Mouse (Mus musculus): ENCODE results near the gene Car8. TPM values are rescaled to one million over a fixed set of nuclear protein-coding genes. Genes with fewer than 3 reads are reported as not detected.
"Not testable (repeated sequence)": the region's sequence is repeated elsewhere in the genome, so short reads cannot be mapped to it uniquely, and the experiment has no call there.

Gene Car8
- polyA plus RNA-seq, 1 experiment from 2014 or later = 1.2 TPM

GRCm38 (mm10) chr4:8198033-8198432, 40.8 kb downstream of the Car8 start:
- Histone ChIP-seq H3K4me2 (no peak overlapping the region), H3K27ac (no peak overlapping the region), H3K4me1 (no peaks in the 10 kb centered on the region), H3K27me3 (no peaks in the 10 kb centered on the region), H3K4me3 (no peak overlapping the region), H3K9me3 (replicated peaks) (no peaks in the 10 kb centered on the region), H3K36me3 (ENCODE audit: poor library complexity, severe bottlenecking) (no peaks in the 10 kb centered on the region), H3K9ac (no peak overlapping the region)
- peak; percentile 57; the same call in 1 of the 2 replicates for ATAC-seq
- 61% methylated on average over 5 of the region's 5 CpGs for WGBS

- no peak for ATAC-seq
- H3K4me2 ChIP-seq = no peak overlapping the region
- H3K27ac ChIP-seq = no peak overlapping the region
- no peaks in the 10 kb centered on the region for H3K9me3 ChIP-seq (replicated peaks)
- H3K36me3 ChIP-seq (ENCODE audit: poor library complexity, severe bottlenecking) = no peaks in the 10 kb centered on the region
- H3K4me3 ChIP-seq = no peak overlapping the region
- H3K27me3 ChIP-seq = no peaks in the 10 kb centered on the region
- no peak overlapping the region for H3K9ac ChIP-seq
- H3K4me1 ChIP-seq = no peaks in the 10 kb centered on the region
- WGBS = 84% methylated on average over 4 of the region's 4 CpGs
Observed at GRCm38 (mm10) chr4:8190441-8190840, 48.4 kb downstream of the Car8 start.

- peak; percentile 68; the same call in 1 of the 2 replicates for ATAC-seq
- Histone ChIP-seq H3K4me3 (no peak overlapping the region), H3K9me3 (replicated peaks) (no peaks in the 10 kb centered on the region), H3K36me3 (ENCODE audit: poor library complexity, severe bottlenecking) (no peaks in the 10 kb centered on the region), H3K9ac (no peak overlapping the region), H3K4me1 (no peaks in the 10 kb centered on the region), H3K27me3 (no peaks in the 10 kb centered on the region), H3K4me2 (no peak overlapping the region), H3K27ac (no peak overlapping the region)
- 80% methylated on average over 8 of the region's 8 CpGs for WGBS
Observed at GRCm38 (mm10) chr4:8186921-8187687, 51.7 kb downstream of the Car8 start.

- no peaks in the 10 kb centered on the region for H3K4me1 ChIP-seq
- no peak overlapping the region for H3K4me2 ChIP-seq
- WGBS = 87% methylated on average over 4 of the region's 4 CpGs
- no peaks in the 10 kb centered on the region for H3K36me3 ChIP-seq (ENCODE audit: poor library complexity, severe bottlenecking)
- no peak overlapping the region for H3K4me3 ChIP-seq
- no peak overlapping the region for H3K9ac ChIP-seq
- no peak for ATAC-seq
- H3K9me3 ChIP-seq (replicated peaks) = no peaks in the 10 kb centered on the region
- H3K27me3 ChIP-seq = no peaks in the 10 kb centered on the region
- no peak overlapping the region for H3K27ac ChIP-seq
Observed at GRCm38 (mm10) chr4:8180576-8180975, 58.3 kb downstream of the Car8 start.

- Histone ChIP-seq H3K4me3 (no peak overlapping the region), H3K4me1 (no peaks in the 10 kb centered on the region), H3K9ac (no peak overlapping the region), H3K9me3 (replicated peaks) (no peaks in the 10 kb centered on the region), H3K27ac (no peak overlapping the region), H3K4me2 (no peak overlapping the region), H3K27me3 (no peaks in the 10 kb centered on the region), H3K36me3 (ENCODE audit: poor library complexity, severe bottlenecking) (no peaks in the 10 kb centered on the region)
- no peak for ATAC-seq
- whole genome bisulfite sequencing = 82% methylated on average over 6 of the region's 6 CpGs
Observed at GRCm38 (mm10) chr4:8154589-8155198, 84.1 kb downstream of the Car8 start.

- not testable (repeated sequence) for ATAC-seq; H3K9me3 ChIP-seq (replicated peaks)
- WGBS = 91% methylated on average over 5 of the region's 5 CpGs
Observed at GRCm38 (mm10) chr4:8153926-8154325, 84.9 kb downstream of the Car8 start.

GRCm38 (mm10) chr4:8137403-8137802, 101.4 kb downstream of the Car8 start:
- Histone ChIP-seq H3K4me2 (no peak overlapping the region), H3K36me3 (ENCODE audit: poor library complexity, severe bottlenecking) (no peaks in the 10 kb centered on the region), H3K4me3 (no peak overlapping the region), H3K4me1 (no peaks in the 10 kb centered on the region), H3K9me3 (replicated peaks) (no peaks in the 10 kb centered on the region), H3K9ac (no peak overlapping the region), H3K27me3 (no peaks in the 10 kb centered on the region), H3K27ac (no peak overlapping the region)
- ATAC-seq = no peak
- WGBS = 84% methylated on average over 2 of the region's 2 CpGs

More at GRCm38 (mm10) chr4:8153926-8154325, 84.9 kb downstream of the Car8 start:
- H3K36me3 ChIP-seq (ENCODE audit: poor library complexity, severe bottlenecking); H3K4me2 ChIP-seq; H3K27me3 ChIP-seq; H3K27ac ChIP-seq; H3K4me1 ChIP-seq; H3K4me3 ChIP-seq; H3K9ac ChIP-seq: not testable (repeated sequence)

GRCm38 (mm10) chr4:8132024-8132423, 106.8 kb downstream of the Car8 start:
- Histone ChIP-seq H3K36me3 (ENCODE audit: poor library complexity, severe bottlenecking) (no peaks in the 10 kb centered on the region), H3K9ac (no peak overlapping the region), H3K9me3 (replicated peaks) (no peaks in the 10 kb centered on the region), H3K27ac (no peak overlapping the region), H3K4me2 (no peak overlapping the region), H3K27me3 (no peaks in the 10 kb centered on the region), H3K4me1 (no peaks in the 10 kb centered on the region), H3K4me3 (no peak overlapping the region)
- 94% methylated on average over 2 of the region's 2 CpGs for WGBS
- no peak for ATAC-seq

GRCm38 (mm10) chr4:8113558-8113957, 125.3 kb downstream of the Car8 start:
- 81% methylated on average over 3 of the region's 3 CpGs for WGBS
- Histone ChIP-seq H3K4me2 (no peak overlapping the region), H3K27ac (no peak overlapping the region), H3K4me1 (0 out of 2 replicates have a peak, but pooled peaks cover 5% of the 10 kb centered on the region), H3K27me3 (no peaks in the 10 kb centered on the region), H3K4me3 (no peak overlapping the region), H3K9me3 (replicated peaks) (no peaks in the 10 kb centered on the region), H3K9ac (no peak overlapping the region), H3K36me3 (ENCODE audit: poor library complexity, severe bottlenecking) (no peaks in the 10 kb centered on the region)
- no peak for ATAC-seq

GRCm38 (mm10) chr4:8111891-8112290, 127.0 kb downstream of the Car8 start:
- no peak overlapping the region for H3K27ac ChIP-seq
- no peak overlapping the region for H3K9ac ChIP-seq
- no peak overlapping the region for H3K4me3 ChIP-seq
- 95% methylated on average over 3 of the region's 3 CpGs for WGBS
- H3K36me3 ChIP-seq (ENCODE audit: poor library complexity, severe bottlenecking) = no peaks in the 10 kb centered on the region
- no peaks in the 10 kb centered on the region for H3K27me3 ChIP-seq
- no peak overlapping the region for H3K4me2 ChIP-seq
- no peak for ATAC-seq
- 0 out of 2 replicates have a peak, but pooled peaks cover 5% of the 10 kb centered on the region for H3K4me1 ChIP-seq
- H3K9me3 ChIP-seq (replicated peaks) = no peaks in the 10 kb centered on the region

- H3K27ac ChIP-seq = no peak overlapping the region
- H3K36me3 ChIP-seq (ENCODE audit: poor library complexity, severe bottlenecking) = no peaks in the 10 kb centered on the region
- peak overlapping the region; percentile 18; the same call in 1 of the 2 replicates for H3K4me3 ChIP-seq
- WGBS = 16% methylated on average over 16 of the region's 16 CpGs
- no peaks in the 10 kb centered on the region for H3K9me3 ChIP-seq (replicated peaks)
- peak overlapping the region; percentile 54 for H3K4me2 ChIP-seq
- H3K27me3 ChIP-seq = no peaks in the 10 kb centered on the region
- 0 out of 2 replicates have a peak, but pooled peaks cover 5% of the 10 kb centered on the region for H3K4me1 ChIP-seq
- peak overlapping the region; percentile 40 for H3K9ac ChIP-seq
- peak; percentile 62; the same call in 1 of the 2 replicates for ATAC-seq
Observed at GRCm38 (mm10) chr4:8109906-8110567, 128.8 kb downstream of the Car8 start.

GRCm38 (mm10) chr4:8101466-8101865, 137.4 kb downstream of the Car8 start:
- H3K36me3 ChIP-seq (ENCODE audit: poor library complexity, severe bottlenecking) = no peaks in the 10 kb centered on the region
- 44% methylated on average over 3 of the region's 3 CpGs for WGBS
- no peaks in the 10 kb centered on the region for H3K9me3 ChIP-seq (replicated peaks)
- H3K27ac ChIP-seq = no peak overlapping the region
- H3K4me2 ChIP-seq = no peak overlapping the region
- H3K27me3 ChIP-seq = peaks cover 33% of the 10 kb centered on the region
- no peak overlapping the region for H3K9ac ChIP-seq
- 0 out of 2 replicates have a peak, but pooled peaks have one; percentile 41 for ATAC-seq
- no peak overlapping the region for H3K4me3 ChIP-seq
- peaks cover 19% of the 10 kb centered on the region for H3K4me1 ChIP-seq
